Mouse (Mus musculus) heart, embryonic 13.5 days (tissue): Measurements from ENCODE around the gene Ddx41. TPM values are rescaled to one million over a fixed set of nuclear protein-coding genes. Genes with fewer than 3 reads are reported as not detected.

Experiments used
- ATAC-seq: fragments of 200-750 bp; cut with Nextera tagmentation; 2 replicates; pipeline ENCODE4 v1.8.0; 2017; ENCODE audit warnings: moderate TSS enrichment; ENCODE audit not compliant: insufficient number of reproducible peaks, low FRiP score, low TSS enrichment; ENCODE audit errors: extremely low read depth
- H3K27ac ChIP-seq: fragments of 300-500 bp; sonication (generic); replicated peaks from 2 replicates; pipeline ENCODE4 v1.5.1; 2015; ENCODE audit warnings: moderate library complexity, mild to moderate bottlenecking, inconsistent platforms
- H3K27me3 ChIP-seq: fragments of 300-500 bp; sonication (generic); replicated peaks from 2 replicates; pipeline ENCODE4 v1.6.1; 2015; ENCODE audit warnings: mild to moderate bottlenecking, inconsistent platforms
- H3K36me3 ChIP-seq: fragments of 300-500 bp; sonication (generic); 2 replicates; pipeline ENCODE4 v1.6.1; 2015; ENCODE audit warnings: mild to moderate bottlenecking, inconsistent platforms
- H3K4me1 ChIP-seq: fragments of 300-500 bp; sonication (generic); 2 replicates; pipeline ENCODE4 v1.6.1; 2015; ENCODE audit warnings: inconsistent platforms
- H3K4me2 ChIP-seq: fragments of 300-500 bp; sonication (generic); 2 replicates; pipeline ENCODE4 v1.6.1; 2015; ENCODE audit warnings: inconsistent platforms, mild to moderate bottlenecking, moderate library complexity
- H3K4me3 ChIP-seq: fragments of 300-500 bp; sonication (generic); 2 replicates; pipeline ENCODE4 v1.5.1; 2015; ENCODE audit warnings: moderate library complexity, mild to moderate bottlenecking, inconsistent platforms
- H3K9ac ChIP-seq: fragments of 300-500 bp; sonication (generic); 2 replicates; pipeline ENCODE4 v1.6.1; 2015; ENCODE audit warnings: inconsistent platforms, mild to moderate bottlenecking, moderate library complexity
- H3K9me3 ChIP-seq: fragments of 300-500 bp; sonication (generic); 2 replicates; pipeline ENCODE4 v1.6.1; 2016; ENCODE audit warnings: inconsistent platforms
- WGBS: fragments of 180-500 bp; shearing (Covaris S2); methylation state at CpG from one replicate; pipeline ENCODE4 v1.1.7; 2015; ENCODE audit warnings: mixed read lengths; 5-methylcytosine and 5-hydroxymethylcytosine counted together
- polyA plus RNA-seq: library from polyadenylated mRNA; unstranded; fragments of >200 nt; fragmentation: Nextera tagmentation; extraction: Ambion mirVana; gene quantifications from 2 replicates; pipeline ENCODE4 v1.2.1, GENCODE M21; 2015

Gene Ddx41
- polyA plus RNA-seq, 1 experiment from 2014 or later = 30.6 TPM

GRCm38 (mm10) chr13:55519606-55520005 is 16.9 kb downstream of the Ddx41 start:
- peaks cover 15% of the 10 kb centered on the region; the same call in 1 of the 2 replicates for H3K4me1 ChIP-seq
- 60% methylated on average over 4 of the region's 4 CpGs for WGBS
- no peak overlapping the region for H3K4me2 ChIP-seq
- no peak for ATAC-seq
- H3K9me3 ChIP-seq = peaks cover 3% of the 10 kb centered on the region; the same call in 1 of the 2 replicates
- no peaks in the 10 kb centered on the region for H3K36me3 ChIP-seq
- peaks cover 41% of the 10 kb centered on the region for H3K27me3 ChIP-seq
- no peak overlapping the region for H3K9ac ChIP-seq
- H3K4me3 ChIP-seq = no peak overlapping the region
- no peak overlapping the region for H3K27ac ChIP-seq

- Histone ChIP-seq H3K9me3 (peaks cover 3% of the 10 kb centered on the region; the same call in 1 of the 2 replicates), H3K4me2 (no peak overlapping the region), H3K27ac (no peak overlapping the region), H3K27me3 (peaks cover 43% of the 10 kb centered on the region), H3K9ac (no peak overlapping the region), H3K36me3 (no peaks in the 10 kb centered on the region), H3K4me1 (peaks cover 11% of the 10 kb centered on the region), H3K4me3 (no peak overlapping the region)
- under 1% methylated on average over 5 of the region's 5 CpGs for WGBS
- no peak for ATAC-seq
These were observed 19.5 kb downstream of the Ddx41 start for GRCm38 (mm10) chr13:55516955-55517354.

- peaks cover 22% of the 10 kb centered on the region for H3K36me3 ChIP-seq
- ATAC-seq = no peak
- H3K9me3 ChIP-seq = no peaks in the 10 kb centered on the region
- WGBS = 32% methylated on average over 9 of the region's 9 CpGs
- peaks cover 42% of the 10 kb centered on the region for H3K4me1 ChIP-seq
- peaks cover 32% of the 10 kb centered on the region for H3K27me3 ChIP-seq
- no peak overlapping the region for H3K27ac ChIP-seq
- peak overlapping the region; percentile 80 for H3K4me2 ChIP-seq
- peak overlapping the region; percentile 98 for H3K9ac ChIP-seq
- peak overlapping the region; percentile 93 for H3K4me3 ChIP-seq
These were observed 22.6 kb downstream of the Ddx41 start for GRCm38 (mm10) chr13:55513828-55514227.

- peak within 1 kb of the TSS; percentile 93 for H3K4me3 ChIP-seq
- H3K4me1 ChIP-seq = peaks cover 48% of the 10 kb centered on the region
- ATAC-seq = peak; percentile 72
- H3K9ac ChIP-seq = peak within 1 kb of the TSS; percentile 98
- no peaks in the 10 kb centered on the region for H3K9me3 ChIP-seq
- peaks cover 28% of the 10 kb centered on the region for H3K36me3 ChIP-seq
- under 1% methylated on average over 55 of the region's 55 CpGs for WGBS
- peak within 1 kb of the TSS; percentile 80 for H3K4me2 ChIP-seq
- peak within 1 kb of the TSS; percentile 99 for H3K27ac ChIP-seq
- peaks cover 30% of the 10 kb centered on the region for H3K27me3 ChIP-seq
These were observed 23.2 kb downstream of the Ddx41 start, which contains the start of gene Pdlim7 for GRCm38 (mm10) chr13:55513111-55513748. Pdlim7 (minus strand) TSS chr13:55513676.

GRCm38 (mm10) chr13:55512379-55513031 is 24.0 kb downstream of the Ddx41 start:
- Histone ChIP-seq H3K9me3 (no peaks in the 10 kb centered on the region), H3K36me3 (peaks cover 35% of the 10 kb centered on the region), H3K4me3 (peak overlapping the region; percentile 93), H3K27ac (peak overlapping the region; percentile 99), H3K4me2 (peak overlapping the region; percentile 80), H3K4me1 (peaks cover 50% of the 10 kb centered on the region), H3K9ac (peak overlapping the region; percentile 98), H3K27me3 (peaks cover 23% of the 10 kb centered on the region)
- 2% methylated on average over 25 of the region's 25 CpGs for WGBS
- ATAC-seq = peak; percentile 32; the same call in 1 of the 2 replicates

GRCm38 (mm10) chr13:55511492-55511861 is 25.0 kb downstream of the Ddx41 start:
- WGBS = 9% methylated on average over 5 of the region's 5 CpGs
- Histone ChIP-seq H3K4me1 (peaks cover 55% of the 10 kb centered on the region), H3K4me3 (peak overlapping the region; percentile 93), H3K36me3 (peaks cover 45% of the 10 kb centered on the region), H3K27ac (peak overlapping the region; percentile 99), H3K27me3 (peaks cover 21% of the 10 kb centered on the region), H3K4me2 (peak overlapping the region; percentile 80), H3K9ac (peak overlapping the region; percentile 98), H3K9me3 (no peaks in the 10 kb centered on the region)
- ATAC-seq = no peak

- Histone ChIP-seq H3K9ac (peak overlapping the region; percentile 98), H3K27me3 (peaks cover 21% of the 10 kb centered on the region), H3K9me3 (no peaks in the 10 kb centered on the region), H3K36me3 (peaks cover 51% of the 10 kb centered on the region), H3K4me2 (peak overlapping the region; percentile 80), H3K4me3 (peak overlapping the region; percentile 93), H3K27ac (peak overlapping the region; percentile 99), H3K4me1 (peaks cover 55% of the 10 kb centered on the region)
- peak; percentile 56 for ATAC-seq
- WGBS = 4% methylated on average over 6 of the region's 6 CpGs
These were observed 25.6 kb downstream of the Ddx41 start for GRCm38 (mm10) chr13:55510668-55511491.

GRCm38 (mm10) chr13:55510332-55510667 is 26.2 kb downstream of the Ddx41 start:
- peak overlapping the region; percentile 80 for H3K4me2 ChIP-seq
- peak overlapping the region; percentile 69 for H3K9ac ChIP-seq
- H3K9me3 ChIP-seq = no peaks in the 10 kb centered on the region
- WGBS = 22% methylated on average over 3 of the region's 3 CpGs
- H3K4me1 ChIP-seq = peaks cover 55% of the 10 kb centered on the region
- H3K36me3 ChIP-seq = peaks cover 57% of the 10 kb centered on the region
- peak overlapping the region; percentile 93 for H3K4me3 ChIP-seq
- H3K27ac ChIP-seq = peak overlapping the region; percentile 99
- H3K27me3 ChIP-seq = peaks cover 17% of the 10 kb centered on the region
- no peak for ATAC-seq

GRCm38 (mm10) chr13:55508531-55508930 is 27.9 kb downstream of the Ddx41 start:
- no peak for ATAC-seq
- peaks cover 59% of the 10 kb centered on the region for H3K4me1 ChIP-seq

GRCm38 (mm10) chr13:55507877-55508276 is 28.6 kb downstream of the Ddx41 start:
- 67% methylated on average over 11 of the region's 11 CpGs for WGBS
- no peak for ATAC-seq
- Histone ChIP-seq H3K4me1 (peaks cover 61% of the 10 kb centered on the region), H3K27ac (no peak overlapping the region), H3K9ac (no peak overlapping the region), H3K36me3 (peaks cover 81% of the 10 kb centered on the region), H3K9me3 (no peaks in the 10 kb centered on the region), H3K4me2 (no peak overlapping the region), H3K4me3 (no peak overlapping the region), H3K27me3 (0 out of 2 replicates have a peak, but pooled peaks cover 4% of the 10 kb centered on the region)

More at GRCm38 (mm10) chr13:55508531-55508930, 27.9 kb downstream of the Ddx41 start:
- Histone ChIP-seq H3K4me2 (no peak overlapping the region), H3K27me3 (0 out of 2 replicates have a peak, but pooled peaks cover 4% of the 10 kb centered on the region), H3K4me3 (no peak overlapping the region), H3K36me3 (peaks cover 75% of the 10 kb centered on the region), H3K9ac (0 out of 2 replicates have a peak overlapping the region, but pooled peaks have one; percentile 69), H3K27ac (no peak overlapping the region), H3K9me3 (no peaks in the 10 kb centered on the region)
- WGBS = 87% methylated on average over 10 of the region's 10 CpGs

- Histone ChIP-seq H3K36me3 (peaks cover 91% of the 10 kb centered on the region), H3K27ac (no peak overlapping the region), H3K4me1 (peaks cover 53% of the 10 kb centered on the region), H3K9ac (no peak overlapping the region), H3K4me2 (no peak overlapping the region), H3K9me3 (no peaks in the 10 kb centered on the region), H3K4me3 (no peak overlapping the region), H3K27me3 (0 out of 2 replicates have a peak, but pooled peaks cover 4% of the 10 kb centered on the region)
- WGBS = 93% methylated on average over 10 of the region's 10 CpGs
- no peak for ATAC-seq
These were observed 29.8 kb downstream of the Ddx41 start for GRCm38 (mm10) chr13:55506697-55507096.
